Mouse (Mus musculus) brain, embryonic 14.5 days (tissue): ENCODE results near the gene Jup. TPM values are rescaled to one million over a fixed set of nuclear protein-coding genes. Genes with fewer than 3 reads are reported as not detected.

ENCODE experiments used
- DNase-seq: peaks from one replicate; pipeline ENCODE4 v3.0.0-alpha.2; 2011; ENCODE audit warnings: low read depth
- CTCF ChIP-seq: fragments of 200-500 bp; IDR thresholded peaks from 2 replicates; pipeline ENCODE4 v1.5.1; 2012; ENCODE audit warnings: inconsistent platforms, mild to moderate bottlenecking, moderate library complexity, borderline replicate concordance; ENCODE audit not compliant: insufficient read depth, insufficient read length; ENCODE audit errors: extremely low read depth
- POLR2A ChIP-seq: fragments of 200-500 bp; IDR thresholded peaks from 2 replicates; pipeline ENCODE4 v1.6.1; 2012; ENCODE audit warnings: mild to moderate bottlenecking, inconsistent platforms, borderline replicate concordance; ENCODE audit not compliant: poor library complexity, insufficient read depth, insufficient read length, severe bottlenecking; ENCODE audit errors: extremely low read depth
- polyA plus RNA-seq: library from polyadenylated mRNA; depleted of rRNA; stranded (reverse); fragments of >200 nt; gene quantifications from 2 replicates; pipeline ENCODE4 v1.2.3, GENCODE M21; 2012; rRNA removed

The Jup gene
- 69.6 and 94.2 TPM in 2 replicates for polyA plus RNA-seq

DNA sequence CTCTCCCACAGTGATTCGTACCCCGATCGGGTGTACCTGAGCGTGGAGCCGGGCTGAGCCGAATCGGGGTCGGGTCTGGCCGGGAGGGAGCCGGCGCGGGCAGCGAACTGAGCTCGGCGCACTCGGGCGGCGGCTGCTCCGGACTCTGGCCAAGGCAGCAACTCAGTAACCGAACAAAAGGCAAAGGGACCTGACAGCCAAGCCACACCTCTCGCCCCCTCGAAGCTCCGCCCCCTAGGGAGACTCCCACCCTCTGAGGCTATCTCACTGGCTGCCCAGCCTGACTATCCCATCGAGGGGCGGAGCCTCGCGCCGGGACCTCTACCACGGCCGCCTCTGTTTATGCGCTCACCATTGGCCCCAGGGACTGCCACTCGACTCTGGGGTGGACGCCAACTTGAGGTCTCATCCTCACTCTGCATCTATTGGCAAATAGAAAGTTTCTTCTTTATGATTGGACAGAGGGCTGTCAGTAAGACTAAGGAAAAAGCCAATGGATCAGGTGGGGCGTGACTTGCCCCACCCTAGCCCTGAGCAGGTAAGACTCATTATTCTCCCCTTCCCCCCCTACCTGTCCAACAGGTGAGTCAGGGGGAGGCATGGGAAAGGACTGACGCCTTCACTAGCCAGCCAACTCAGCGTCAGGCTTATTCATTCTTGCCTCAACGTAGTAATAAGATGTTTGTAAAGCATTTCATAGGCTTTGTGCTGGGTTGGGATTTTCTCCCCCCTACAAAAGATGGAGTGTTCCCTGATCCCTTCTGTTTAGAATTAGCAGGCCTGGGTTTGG, at the start of gene Jup:
Gene Jup (minus strand): TSS at position 164 of the 790 bp plus-strand sequence.
- peak; percentile 99 for DNase-seq
- TF ChIP-seq CTCF = no peak
- peak; percentile 89 for TF ChIP-seq POLR2A

DNA sequence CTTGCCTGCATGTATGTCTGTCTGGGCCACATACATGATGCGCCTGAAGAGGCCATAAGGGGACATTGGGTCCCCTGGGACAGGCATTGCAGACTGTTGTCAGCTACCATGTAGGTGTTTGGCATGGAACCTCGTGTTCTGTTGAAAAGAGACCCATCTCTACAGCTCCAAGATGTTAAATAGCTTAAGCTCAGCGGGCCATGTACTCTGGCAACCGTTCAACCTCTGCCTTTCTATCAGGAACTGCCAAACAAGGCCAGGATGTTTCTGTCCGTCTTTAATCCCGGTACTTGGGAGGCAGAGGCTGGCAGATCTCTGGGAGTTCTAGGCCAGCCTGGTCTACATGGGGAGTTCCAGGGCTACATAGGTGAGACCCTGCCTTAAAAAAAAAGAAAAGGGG, 45.1 kb upstream of the Jup start:
- peak; percentile 13 for DNase-seq
- TF ChIP-seq POLR2A = no peak
- TF ChIP-seq CTCF = no peak

DNA sequence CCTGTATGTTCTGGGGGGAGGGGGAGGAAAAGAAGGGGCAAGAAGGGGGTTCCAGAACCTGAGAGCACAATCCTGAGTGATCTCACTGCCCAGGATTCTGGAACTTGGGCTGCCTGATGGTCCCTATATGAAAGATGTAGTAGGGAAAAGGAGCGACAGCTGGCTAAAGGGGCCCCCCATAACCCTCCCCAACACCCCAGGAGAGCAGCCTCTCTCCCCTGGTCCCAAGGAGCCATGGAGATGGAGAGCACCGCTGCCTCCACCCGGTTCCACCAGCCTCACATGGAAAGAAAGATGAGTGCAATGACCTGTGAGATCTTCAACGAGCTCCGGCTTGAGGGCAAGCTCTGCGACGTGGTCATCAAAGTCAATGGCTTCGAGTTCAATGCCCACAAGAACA, 44.2 kb upstream of the Jup start, which contains the start of the genes Nt5c3b and Klhl10:
Gene Nt5c3b (minus strand): TSS at position 12 of the 400 bp plus-strand sequence.
Gene Klhl10 (plus strand): TSS at position 121 of the 400 bp plus-strand sequence.
- no peak for TF ChIP-seq POLR2A
- no peak for TF ChIP-seq CTCF
- DNase-seq = no peak

DNA sequence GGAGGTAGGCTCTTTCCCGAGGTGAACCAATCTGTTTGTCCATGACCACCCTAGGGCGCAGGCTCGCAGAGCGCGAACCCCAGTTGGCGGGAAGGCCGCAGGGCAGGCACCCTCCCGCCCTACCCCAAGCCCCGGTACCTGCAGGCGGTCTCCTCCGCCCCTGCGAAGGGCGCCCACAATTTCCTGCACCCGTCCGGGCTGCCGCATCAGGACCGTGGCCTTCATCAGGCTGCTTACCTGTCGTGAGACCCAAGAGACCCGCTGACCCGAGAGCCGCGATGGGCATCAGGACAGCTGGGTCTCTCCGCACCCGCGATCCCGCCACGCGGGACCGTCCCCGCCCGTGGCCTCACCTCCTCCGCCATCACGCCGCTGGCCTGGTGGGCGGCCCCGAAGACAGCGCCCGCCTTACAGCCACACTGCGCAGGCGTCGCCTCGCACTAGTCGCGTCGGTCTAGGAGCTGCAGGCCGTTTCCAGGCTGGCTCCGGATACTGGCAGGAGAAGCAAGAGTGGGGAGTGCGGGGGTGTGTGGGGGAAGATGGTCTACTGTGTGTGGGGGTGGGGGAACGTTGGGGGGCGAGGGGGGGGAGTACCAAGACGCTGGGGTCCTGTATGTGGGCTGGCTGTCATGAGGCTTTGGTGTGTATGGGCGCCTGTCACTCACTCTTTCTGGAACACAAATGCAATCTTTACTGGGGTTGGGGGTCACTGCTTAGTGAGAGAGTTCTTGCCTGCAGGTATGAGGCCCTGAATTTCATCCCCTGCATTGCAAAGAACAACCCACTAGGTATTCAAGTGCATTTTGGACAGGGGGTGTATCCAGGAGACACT, 43.3 kb upstream of the Jup start:
- peak; percentile 93 for DNase-seq
- peak; percentile 91 for TF ChIP-seq POLR2A
- TF ChIP-seq CTCF = no peak

DNA sequence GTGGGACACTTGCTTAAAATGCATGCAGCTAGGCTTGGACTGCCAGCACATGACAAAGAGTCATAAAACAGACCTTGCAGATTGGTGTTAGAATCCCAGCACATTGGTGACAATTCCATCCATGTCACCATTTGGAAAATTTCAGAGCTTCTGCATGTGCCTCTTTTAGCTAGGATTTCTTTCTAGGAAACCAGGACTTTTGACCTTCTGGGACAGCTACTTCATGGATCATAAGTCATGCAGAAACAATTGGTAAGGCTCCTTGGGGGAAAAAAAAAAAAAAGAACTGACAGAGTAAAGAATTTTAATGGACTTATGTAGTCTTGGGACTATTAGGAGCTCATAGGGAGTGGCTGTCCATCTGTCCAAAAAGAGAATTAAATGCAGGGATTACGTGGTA, 40.3 kb upstream of the Jup start:
- no peak for TF ChIP-seq CTCF
- no peak for TF ChIP-seq POLR2A
- no peak for DNase-seq

DNA sequence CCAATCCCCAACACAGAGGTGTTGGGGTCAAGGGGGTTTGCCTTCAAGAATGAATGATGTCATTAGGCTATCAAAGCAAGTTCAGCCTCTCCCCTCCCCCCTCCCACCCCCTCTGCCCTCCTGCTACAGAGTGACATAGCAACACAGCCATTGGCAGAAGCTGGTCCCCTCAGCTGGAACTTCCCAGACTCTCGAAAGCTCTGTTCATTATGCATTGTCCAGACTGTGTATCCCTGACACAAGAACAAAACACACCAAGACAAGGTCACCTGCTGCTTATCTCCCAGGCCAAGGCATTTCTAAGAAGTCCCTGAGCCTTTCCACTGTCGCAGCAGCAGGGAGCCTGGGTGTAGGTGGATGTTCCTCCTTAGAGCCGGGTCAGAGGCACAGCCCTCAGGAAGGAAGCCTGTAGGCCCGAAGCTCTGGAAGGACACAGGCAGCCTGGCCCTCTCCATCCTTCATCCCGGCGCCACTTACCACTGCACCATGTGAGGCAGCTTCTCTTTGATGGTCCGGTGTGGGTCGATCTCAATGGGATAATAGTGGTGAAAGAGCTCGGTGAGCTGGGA, 38.2 kb upstream of the Jup start:
- TF ChIP-seq CTCF (no peak), POLR2A (no peak)
- no peak for DNase-seq

DNA sequence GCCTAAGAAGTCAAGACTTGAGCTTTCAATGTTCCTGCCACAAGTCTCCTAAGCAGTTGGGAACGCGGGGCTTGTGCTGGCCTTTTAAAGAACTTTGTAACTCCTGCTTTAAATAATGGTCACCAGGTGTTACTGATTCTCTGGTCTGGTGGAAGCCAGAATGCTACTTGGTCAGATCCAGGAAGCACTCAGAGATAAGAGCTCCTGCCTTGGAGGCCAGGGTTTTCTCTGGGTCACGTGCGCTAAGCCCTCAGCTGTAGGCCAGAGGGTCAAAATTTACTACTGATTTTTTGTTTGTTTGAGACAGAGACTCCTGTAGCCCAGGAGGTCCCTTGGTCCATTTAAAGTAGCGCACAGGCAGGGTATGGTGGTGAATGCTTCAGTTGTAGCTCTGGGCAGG, 34.4 kb upstream of the Jup start:
- DNase-seq = no peak
- TF ChIP-seq CTCF (no peak), POLR2A (no peak)

DNA sequence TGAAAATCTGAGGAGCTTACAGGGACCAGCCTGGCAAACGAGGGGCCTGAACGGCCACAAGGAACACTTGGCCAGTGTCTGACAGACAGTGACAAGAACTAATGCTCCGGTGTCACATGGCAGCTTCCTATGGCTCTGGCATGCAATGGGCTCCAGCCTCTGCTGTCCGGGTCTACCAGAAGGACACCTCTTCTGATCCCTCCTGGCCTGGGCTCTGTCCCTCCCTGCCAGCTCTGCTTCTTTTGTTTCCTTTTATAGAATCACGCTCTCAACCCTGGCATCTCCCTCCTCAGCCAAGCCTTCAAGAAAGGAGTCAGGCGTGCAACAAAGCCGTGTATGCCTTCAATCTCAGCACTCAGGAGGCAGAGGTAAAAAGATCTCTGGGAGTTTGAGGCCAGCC, 32.5 kb upstream of the Jup start:
- no peak for DNase-seq
- TF ChIP-seq POLR2A (no peak), CTCF (no peak)

DNA sequence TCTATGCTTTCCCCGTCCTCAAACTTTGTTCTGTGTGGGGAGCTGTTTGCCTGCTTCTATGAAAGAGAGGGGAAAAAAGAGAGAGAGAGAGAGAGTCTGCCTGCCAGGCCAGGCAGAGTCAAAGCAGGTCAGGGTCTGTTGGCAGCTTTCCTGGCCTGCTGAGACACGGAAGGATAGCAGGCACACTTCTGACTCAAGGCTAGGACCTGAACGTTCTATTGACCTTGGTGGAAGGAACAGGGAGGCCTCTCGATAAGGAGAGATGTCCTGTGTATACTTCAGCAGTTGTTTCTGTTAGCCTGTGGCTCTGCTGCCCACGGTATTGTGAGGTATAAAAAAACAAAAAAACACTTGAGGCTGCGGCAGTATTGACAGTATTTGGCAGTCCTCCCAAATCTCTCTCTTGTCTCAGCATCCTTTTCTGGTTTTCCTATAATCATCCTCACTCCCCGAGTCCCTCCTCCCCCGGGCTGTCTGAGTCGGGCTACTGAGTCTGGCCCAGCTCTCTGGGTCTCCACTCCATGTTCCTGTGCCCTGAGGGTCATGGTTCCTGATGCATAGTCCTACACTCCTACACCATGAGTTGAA, 31.1 kb upstream of the Jup start:
- no peak for TF ChIP-seq CTCF
- TF ChIP-seq POLR2A = no peak
- peak; percentile 67 for DNase-seq

DNA sequence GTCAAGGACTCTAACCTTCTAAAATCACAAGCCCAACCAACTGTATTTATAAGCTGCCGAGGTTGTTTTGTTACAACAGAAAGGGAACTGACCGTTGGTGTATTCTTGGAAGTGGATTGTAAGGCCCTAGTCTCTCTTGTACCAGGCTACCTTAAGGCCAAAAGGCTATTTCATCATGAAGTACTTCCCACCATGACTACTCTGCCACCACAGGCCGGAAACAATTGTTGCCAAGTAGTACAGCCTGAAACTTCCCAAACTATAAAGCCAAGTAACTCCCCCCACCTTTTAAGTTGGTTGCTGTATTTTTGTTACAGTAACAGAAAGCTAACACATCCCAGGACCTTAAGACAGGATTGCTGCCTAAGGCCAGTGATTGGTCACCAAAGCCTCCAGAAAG, 29.3 kb upstream of the Jup start:
- DNase-seq = no peak
- no peak for TF ChIP-seq CTCF
- TF ChIP-seq POLR2A = no peak

DNA sequence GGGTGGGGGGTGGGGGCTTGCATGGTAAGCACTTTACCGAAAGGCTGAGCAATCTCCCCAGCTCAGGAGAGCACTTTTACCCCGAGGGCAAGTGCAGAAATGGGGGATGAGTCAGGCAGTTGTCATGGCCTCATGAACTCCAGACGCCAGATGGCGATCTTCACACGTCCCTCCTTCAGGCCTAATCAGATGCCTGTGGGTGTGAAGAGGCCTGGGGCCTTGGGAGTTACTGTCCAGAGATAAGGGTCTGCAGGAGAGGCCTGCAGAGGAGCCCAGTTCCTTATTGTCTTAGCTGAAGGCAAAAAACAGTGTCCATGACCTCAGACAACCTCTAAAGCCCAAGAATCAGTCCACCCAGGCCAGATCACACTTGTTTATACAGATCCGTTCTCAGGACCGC, 28.3 kb upstream of the Jup start:
- no peak for TF ChIP-seq POLR2A
- peak; percentile 71 for TF ChIP-seq CTCF
- peak; percentile 75 for DNase-seq
